Mouse (Mus musculus) CD4-positive, CD25-positive, alpha-beta regulatory T cell, adult 4 months (primary cell): ENCODE measurements at regions not wholly inside any gene's neighbourhood (a gene's known extent, or its start where the extent isn't known, plus 50 kb on each side); places are given as distances from the start of the nearest gene placed in this dataset.

Experiments
- ATAC-seq: one replicate; pipeline ENCODE4 v1.8.0; 2017

DNA sequence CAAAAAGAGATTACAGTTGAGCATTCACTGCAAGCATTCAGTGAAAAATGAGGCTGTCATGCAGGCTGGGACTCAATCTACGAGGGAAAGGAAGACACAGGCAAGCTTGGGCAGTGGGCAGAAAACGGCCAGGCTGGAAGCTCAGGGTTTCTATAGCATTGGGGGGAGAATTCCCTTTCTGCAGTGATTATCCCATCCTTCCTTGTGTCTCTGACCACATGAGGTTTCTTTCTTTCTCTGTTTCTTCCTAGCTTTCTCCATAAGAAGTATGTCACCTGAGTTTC, 56.0 kb upstream of the Cox10 start:
- no peak for ATAC-seq

DNA sequence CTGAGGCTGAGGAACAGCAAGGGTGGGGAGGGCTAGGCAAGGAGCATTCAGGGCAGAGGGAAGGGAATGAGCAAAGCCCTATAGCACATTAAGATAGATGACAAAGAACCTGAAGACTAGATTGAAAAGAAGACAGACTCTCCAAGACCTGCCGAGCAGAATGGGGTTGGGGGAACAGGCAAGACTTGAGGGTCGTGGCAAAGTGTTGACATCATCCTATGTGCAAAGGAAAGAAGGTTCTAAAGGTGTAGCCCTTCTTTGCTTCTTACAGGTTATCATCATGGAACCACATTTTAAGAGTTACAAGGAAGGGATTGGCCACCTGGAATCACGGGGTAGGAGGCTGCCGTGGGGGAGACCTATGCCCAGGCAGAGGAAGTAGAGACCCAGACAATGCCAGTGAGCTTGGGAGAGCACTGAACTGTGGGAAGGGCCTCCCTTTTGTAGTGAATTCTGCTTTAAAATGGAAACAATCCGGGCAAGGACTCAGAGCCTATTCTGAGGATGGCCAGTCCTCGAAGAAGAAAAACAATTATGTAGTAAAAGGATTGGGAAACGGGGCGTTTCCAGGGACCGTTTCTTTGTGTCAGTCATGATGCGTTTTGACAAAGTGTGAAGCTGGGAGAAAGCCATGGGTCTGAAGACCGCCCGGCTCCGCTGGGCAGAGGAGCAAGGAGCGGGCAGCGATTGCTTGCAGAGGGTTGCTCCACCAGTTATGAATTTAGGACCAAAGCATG, 55.5 kb upstream of the Cox10 start:
- ATAC-seq = no peak
